Mouse (Mus musculus): ENCODE results near the gene Sema4b.

GRCm38 (mm10) chr7:80192226-80193061 is 5.8 kb downstream of the Sema4b start:
- TF ChIP-seq CHD2 (IDR thresholded peaks at IDR 0.05; ENCODE audit: low read depth, low read length) (no peak), ZNF384 (IDR thresholded peaks at IDR 0.05; ENCODE audit: low read depth, low read length) (no peak), HCFC1 (IDR thresholded peaks at IDR 0.05; ENCODE audit: borderline replicate concordance, insufficient read depth, low read length) (no peak), MAFK (IDR thresholded peaks at IDR 0.05; ENCODE audit: insufficient read depth, low read depth, low read length) (no peak), ZC3H11A (IDR thresholded peaks at IDR 0.05; ENCODE audit: borderline replicate concordance, low read depth, low read length) (no peak)
